Mouse (Mus musculus) heart, postnatal 0 days (tissue): ENCODE data around the gene Usp5.

Experiments used
- CTCF ChIP-seq: IDR thresholded peaks from 2 replicates; pipeline ENCODE4 v1.5.1; 2016; ENCODE audit warnings: antibody characterized with exemption, control low read depth, low read depth
- EP300 ChIP-seq: IDR thresholded peaks from 2 replicates; pipeline ENCODE4 v1.6.1; 2016; ENCODE audit warnings: antibody characterized with exemption, low read depth

- TF ChIP-seq CTCF = no peak
- no peak for TF ChIP-seq EP300
Observed at GRCm38 (mm10) chr6:124857840-124858530, 28.7 kb upstream of the Usp5 start.
